Mouse (Mus musculus) ES-Bruce4 (cell line): ENCODE measurements at regions not wholly inside any gene's neighbourhood (a gene's known extent, or its start where the extent isn't known, plus 50 kb on each side); places are given as distances from the start of the nearest gene placed in this dataset.

Experiments
- CTCF ChIP-seq: IDR thresholded peaks from one replicate; pipeline ENCODE4 v1.8.1; 2011; ENCODE audit warnings: low read depth, low read length
- EP300 ChIP-seq: IDR thresholded peaks from 2 replicates; pipeline ENCODE4 v1.6.1; 2011; ENCODE audit warnings: low read depth, low read length; ENCODE audit not compliant: insufficient read depth
- POLR2A ChIP-seq: IDR thresholded peaks from one replicate; pipeline ENCODE4 v1.8.1; 2011; ENCODE audit warnings: low read length; ENCODE audit not compliant: insufficient read depth

DNA sequence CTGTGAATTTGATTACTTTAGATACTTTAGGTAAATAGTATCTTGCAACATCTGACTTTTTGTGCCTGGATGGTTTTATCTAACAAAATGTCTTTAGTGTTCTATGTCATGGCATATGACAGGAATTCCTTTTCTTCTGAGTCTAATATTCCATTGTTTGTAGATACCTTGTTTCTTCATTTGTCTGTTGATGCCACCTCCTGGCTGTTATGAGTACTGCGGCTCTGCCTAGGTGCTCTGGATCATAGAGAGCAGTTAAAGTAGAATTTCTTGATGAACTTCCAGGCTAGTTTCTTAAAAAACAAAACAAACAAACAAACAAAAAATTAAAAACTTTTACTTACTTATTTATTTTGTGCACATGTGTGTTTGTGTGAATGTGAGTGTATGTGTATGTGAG, 83.6 kb upstream of the Kif2a start:
- TF ChIP-seq POLR2A (no peak), CTCF (no peak), EP300 (no peak)
